Mouse (Mus musculus): Measurements from ENCODE around the gene Pnck.

GRCm38 (mm10) chrX:73650869-73651268 lies 9.0 kb downstream of the Pnck start:
- TF ChIP-seq MEF2A (IDR thresholded peaks at IDR 0.05; ENCODE audit: extremely low read depth, insufficient replicate concordance, low read depth, low read length, poor library complexity, severe bottlenecking) (no peak), CHD1 (IDR thresholded peaks at IDR 0.05; ENCODE audit: low read depth, low read length) (no peak), POLR2A (IDR thresholded peaks at IDR 0.05; ENCODE audit: control insufficient read depth in 1 of 2, insufficient read depth in 1 of 2, low read depth in 1 of 2, low read length in 2 of 2, poor library complexity in 1 of 2) (no peak), SMC3 (IDR thresholded peaks at IDR 0.05; ENCODE audit: low read depth, low read length) (no peak), ZC3H11A (IDR thresholded peaks at IDR 0.05; ENCODE audit: low read depth, low read length) (no peak), EP300 (IDR thresholded peaks at IDR 0.05; ENCODE audit: low read depth in 1 of 2, low read length in 2 of 2) (no peak), HCFC1 (IDR thresholded peaks at IDR 0.05; ENCODE audit: low read depth, low read length) (no peak), ZKSCAN1 (IDR thresholded peaks at IDR 0.05; ENCODE audit: low read depth, low read length) (no peak), KAT2A (conservative IDR thresholded peaks at IDR 0.05; ENCODE audit: low read depth, low read length) (no peak)

All from MEL (cell line).